ENCODE assay signal across 24 mouse cellular contexts in the genomic region with DNA sequence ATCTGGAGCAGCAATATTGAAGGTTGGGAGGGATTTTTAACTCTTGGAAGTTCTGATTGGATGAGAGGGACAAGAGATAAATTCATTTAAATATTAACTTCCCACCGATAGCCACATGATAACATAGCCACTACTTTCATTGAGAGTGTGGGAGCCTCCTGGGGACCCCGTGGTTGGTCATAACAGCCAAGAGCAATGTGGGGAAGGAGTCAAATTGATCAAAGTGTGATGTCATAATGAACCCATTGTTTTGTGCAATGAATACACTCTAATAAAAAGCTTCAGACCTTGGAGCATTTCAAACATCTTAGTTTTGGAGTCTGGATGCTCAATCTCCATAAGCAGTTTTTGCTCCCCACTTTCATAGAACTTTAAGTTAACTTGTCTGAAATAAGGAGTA. TPM values are rescaled to one million over a fixed set of nuclear protein-coding genes. Genes with fewer than 3 reads are reported as not detected.
DNase-seq lines count a peak whose midpoint lies in the region; ATAC-seq lines count a peak whose summit lies in the region.
"Had no signal": no experiment of that assay in that cellular context is flagged by ENCODE, and none has a peak within 500 bp of the region (broad histone marks: within the 10 kb centered on the region; RNA-seq: fewer than 3 reads in every experiment).

A gene (plus strand): TSS at position 301 of the 400 bp plus-strand sequence.

- 79% methylated on average over 2 of the region's 2 CpGs for WGBS in hindbrain, embryonic 16.5 days
- 84% methylated on average over 2 of the region's 2 CpGs for WGBS in hindbrain, embryonic 12.5 days
- 79% methylated on average over 2 of the region's 2 CpGs for WGBS in neural tube, embryonic 13.5 days

- no peak within 1 kb of the TSS for H3K4me3 ChIP-seq in hindbrain, embryonic 16.5 days (ENCODE audit: low read length)
- H3K4me3 ChIP-seq in hindbrain, embryonic 12.5 days, result no peak within 1 kb of the TSS
- no peak within 1 kb of the TSS for H3K4me3 ChIP-seq in neural tube, embryonic 13.5 days
- H3K4me3 ChIP-seq: embryonic facial prominence, embryonic 15.5 days; limb, embryonic 13.5 days; liver, embryonic 15.5 days had no signal

- no peaks in the 10 kb centered on the region for H3K9me3 ChIP-seq in hindbrain, embryonic 16.5 days (ENCODE audit: control insufficient read depth, low read length)
- no peaks in the 10 kb centered on the region for H3K9me3 ChIP-seq in hindbrain, embryonic 12.5 days (replicated peaks)
- no peaks in the 10 kb centered on the region for H3K9me3 ChIP-seq in neural tube, embryonic 13.5 days
- H3K9me3 ChIP-seq: embryonic facial prominence, embryonic 15.5 days; limb, embryonic 13.5 days; liver, embryonic 15.5 days had no signal

- H3K27me3 ChIP-seq in hindbrain, embryonic 16.5 days (replicated peaks; ENCODE audit: control insufficient read depth, insufficient read depth, low read length), result no peaks in the 10 kb centered on the region
- no peaks in the 10 kb centered on the region for H3K27me3 ChIP-seq in hindbrain, embryonic 12.5 days
- no peaks in the 10 kb centered on the region for H3K27me3 ChIP-seq in neural tube, embryonic 13.5 days
- H3K27me3 ChIP-seq: embryonic facial prominence, embryonic 15.5 days; limb, embryonic 13.5 days; liver, embryonic 15.5 days had no signal

- no peak within 1 kb of the TSS for H3K9ac ChIP-seq in hindbrain, embryonic 16.5 days (ENCODE audit: low read depth, low read length)
- H3K9ac ChIP-seq in hindbrain, embryonic 12.5 days, result no peak within 1 kb of the TSS
- no peak within 1 kb of the TSS for H3K9ac ChIP-seq in neural tube, embryonic 13.5 days
- H3K9ac ChIP-seq: embryonic facial prominence, embryonic 15.5 days; limb, embryonic 13.5 days; liver, embryonic 15.5 days had no signal

- no peak for DNase-seq in neural tube, embryonic 10.5 days (ENCODE audit: extremely low spot score, low spot score)
- no peak for DNase-seq in left cerebral cortex, postnatal 25 days (ENCODE audit: low spot score in 2 of 2)
- DNase-seq in thymus, adult 18-20 months, result no peak
- DNase-seq in embryo, embryonic 10 days (ENCODE audit: low spot score), result no peak
- DNase-seq: adrenal gland, adult 2 months; cerebellum, adult 11-12 months; gastrocnemius, postnatal 25 days; heart, postnatal 36 days; lung, postnatal 14 days; retina, postnatal 1 day; spleen, adult 18-20 months; thymus, postnatal 25 days had no signal

- no peaks in the 10 kb centered on the region for H3K4me1 ChIP-seq in hindbrain, embryonic 16.5 days (ENCODE audit: control insufficient read depth, insufficient read depth, low read depth, low read length)
- no peaks in the 10 kb centered on the region for H3K4me1 ChIP-seq in hindbrain, embryonic 12.5 days
- no peaks in the 10 kb centered on the region for H3K4me1 ChIP-seq in neural tube, embryonic 13.5 days (replicated peaks)
- H3K4me1 ChIP-seq: embryonic facial prominence, embryonic 15.5 days; limb, embryonic 13.5 days; liver, embryonic 15.5 days had no signal

- H3K36me3 ChIP-seq in hindbrain, embryonic 16.5 days (ENCODE audit: control insufficient read depth, insufficient read depth, low read length), result no peaks in the 10 kb centered on the region
- no peaks in the 10 kb centered on the region for H3K36me3 ChIP-seq in hindbrain, embryonic 12.5 days
- H3K36me3 ChIP-seq in neural tube, embryonic 13.5 days, result no peaks in the 10 kb centered on the region
- H3K36me3 ChIP-seq: embryonic facial prominence, embryonic 15.5 days; limb, embryonic 13.5 days; liver, embryonic 15.5 days had no signal

- no peak within 1 kb of the TSS for H3K27ac ChIP-seq in hindbrain, embryonic 16.5 days (ENCODE audit: low read depth, low read length)
- H3K27ac ChIP-seq in hindbrain, embryonic 12.5 days, result no peak within 1 kb of the TSS
- H3K27ac ChIP-seq in neural tube, embryonic 13.5 days (replicated peaks), result no peak within 1 kb of the TSS
- H3K27ac ChIP-seq: embryonic facial prominence, embryonic 15.5 days; kidney, postnatal 0 days; limb, embryonic 13.5 days; liver, embryonic 15.5 days had no signal

- no peak within 1 kb of the TSS for H3K4me2 ChIP-seq in hindbrain, embryonic 16.5 days (ENCODE audit: low read length)
- no peak within 1 kb of the TSS for H3K4me2 ChIP-seq in hindbrain, embryonic 12.5 days (replicated peaks)
- H3K4me2 ChIP-seq in neural tube, embryonic 13.5 days, result no peak within 1 kb of the TSS
- H3K4me2 ChIP-seq: embryonic facial prominence, embryonic 15.5 days; heart, embryonic 11.5 days; limb, embryonic 13.5 days; liver, embryonic 15.5 days had no signal

- no peak for ATAC-seq in hindbrain, embryonic 16.5 days
- no peak for ATAC-seq in hindbrain, embryonic 12.5 days (ENCODE audit: low FRiP score)
- no peak for ATAC-seq in neural tube, embryonic 13.5 days (ENCODE audit: low read depth)
- ATAC-seq: CD4-positive, CD25-positive, alpha-beta regulatory T cell, adult 4 months; intestine, postnatal 0 days had no signal

- intact Hi-C loops in left cerebral cortex, postnatal 25 days (cut with DNase I), result no loop called here

RNA-seq across cellular contexts. Expression of the gene that starts here (rescaled TPM):
- 13.0 and 17.8 TPM in 2 replicates for polyA plus RNA-seq in hindbrain, embryonic 16.5 days (2015; fragmentation: Nextera tagmentation; extraction: Ambion mirVana)
- 2.3 TPM in 2 replicates for polyA plus RNA-seq in hindbrain, embryonic 12.5 days (2016; fragmentation: Nextera tagmentation; extraction: Ambion mirVana)
- 11.7 and 14.2 TPM in 2 replicates for polyA plus RNA-seq in neural tube, embryonic 13.5 days (2015; fragmentation: Nextera tagmentation; extraction: Ambion mirVana)
- total RNA-seq in left cerebral cortex, postnatal 25 days (2021), result 10 to 100 TPM; 70.1 to 74.2 TPM
- total RNA-seq: gastrocnemius, postnatal 25 days; megakaryocyte-erythroid progenitor cell, adult 5-6 weeks; MEL had no signal
- polyA plus RNA-seq: adrenal gland, adult 2 months; CD4-positive, CD25-positive, alpha-beta regulatory T cell, adult 4 months; liver, embryonic 15.5 days had no signal
